Mouse (Mus musculus) brain, embryonic 14.5 days (tissue): ENCODE data around the gene Kctd7.

ENCODE experiments used
- CTCF ChIP-seq: fragments of 200-500 bp; IDR thresholded peaks from 2 replicates; pipeline ENCODE4 v1.5.1; 2012; ENCODE audit warnings: inconsistent platforms, mild to moderate bottlenecking, moderate library complexity, borderline replicate concordance; ENCODE audit not compliant: insufficient read depth, insufficient read length; ENCODE audit errors: extremely low read depth
- POLR2A ChIP-seq: fragments of 200-500 bp; IDR thresholded peaks from 2 replicates; pipeline ENCODE4 v1.6.1; 2012; ENCODE audit warnings: mild to moderate bottlenecking, inconsistent platforms, borderline replicate concordance; ENCODE audit not compliant: poor library complexity, insufficient read depth, insufficient read length, severe bottlenecking; ENCODE audit errors: extremely low read depth

DNA sequence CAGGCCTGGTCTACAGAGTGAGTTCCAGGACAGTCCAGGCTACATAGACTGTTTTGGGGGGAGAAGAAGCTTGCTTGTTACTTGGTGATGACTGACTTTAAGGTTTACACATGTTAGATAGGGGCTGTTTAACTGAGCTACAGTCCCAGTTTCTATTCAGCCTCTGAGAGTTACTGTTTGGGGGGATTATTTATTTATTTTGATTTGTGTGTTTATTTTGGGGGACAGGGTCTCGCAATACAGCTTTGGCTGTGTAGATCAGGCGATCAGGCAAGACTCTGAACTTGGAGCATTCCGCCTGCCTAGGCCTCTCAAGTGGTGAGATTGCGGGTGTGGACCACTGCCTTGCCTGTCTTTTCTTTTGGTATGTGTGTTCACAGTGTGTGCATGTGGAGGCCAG is 28.4 kb downstream of the Kctd7 start:
- TF ChIP-seq CTCF (no peak), POLR2A (no peak)
